Mouse (Mus musculus) layer of hippocampus, postnatal 36 days (tissue): ENCODE measurements around the gene Rai1. TPM values are rescaled to one million over a fixed set of nuclear protein-coding genes. Genes with fewer than 3 reads are reported as not detected.

Experiments used
- DNase-seq, 2 experiments: peaks; one replicate each; pipeline ENCODE4 v3.0.0; 2022
- microRNA-seq, 2 experiments: library from miRNA; unstranded; fragments of <30 nt; microRNA quantifications; one replicate each; pipeline ENCODE4 v1.2.0; 2021
- total RNA-seq, 2 experiments: library from RNA; stranded (reverse); gene quantifications; 2 replicates each; pipeline ENCODE4 v1.2.3; 2021

Gene Rai1
- total RNA-seq, 2 experiments from 2014 or later: 67.9 to 76.3 TPM

GRCm38 (mm10) chr11:60221425-60221824 lies 116.6 kb downstream of the Rai1 start:
- DNase-seq: no peak

- no peak for DNase-seq
Measured at GRCm38 (mm10) chr11:60222085-60222468, 117.3 kb downstream of the Rai1 start.

GRCm38 (mm10) chr11:60222469-60223236 lies 117.8 kb downstream of the Rai1 start, which contains the start of gene Srebf1:
TSS of gene Srebf1 (minus strand) at chr11:60222581.
- peak; percentile 67 to 68 for DNase-seq

GRCm38 (mm10) chr11:60224676-60225075 lies 119.9 kb downstream of the Rai1 start:
- no peak for DNase-seq

- DNase-seq: no peak
Measured at GRCm38 (mm10) chr11:60225874-60226273, 121.1 kb downstream of the Rai1 start.

GRCm38 (mm10) chr11:60228525-60228924 lies 123.7 kb downstream of the Rai1 start:
- no peak for DNase-seq

- no peak for DNase-seq
Measured at GRCm38 (mm10) chr11:60229821-60230220, 125.0 kb downstream of the Rai1 start.

- no peak for DNase-seq
Measured at GRCm38 (mm10) chr11:60230512-60230911, 125.7 kb downstream of the Rai1 start.

- no peak for DNase-seq
Measured at GRCm38 (mm10) chr11:60231326-60231725, 126.5 kb downstream of the Rai1 start.

GRCm38 (mm10) chr11:60231951-60232350 lies 127.1 kb downstream of the Rai1 start:
- DNase-seq: no peak

- no peak for DNase-seq
Measured at GRCm38 (mm10) chr11:60232441-60233058, 127.7 kb downstream of the Rai1 start.

GRCm38 (mm10) chr11:60233235-60233634 lies 128.4 kb downstream of the Rai1 start:
- peak in 1 of 2 experiments; percentile 37 for DNase-seq

GRCm38 (mm10) chr11:60235351-60235750 lies 130.5 kb downstream of the Rai1 start:
- DNase-seq: no peak

- no peak for DNase-seq
Measured at GRCm38 (mm10) chr11:60240509-60240908, 135.7 kb downstream of the Rai1 start.

GRCm38 (mm10) chr11:60244503-60245143 lies 139.8 kb downstream of the Rai1 start:
- no peak for DNase-seq

- no peak for DNase-seq
Measured at GRCm38 (mm10) chr11:60246077-60246476, 141.3 kb downstream of the Rai1 start.

- DNase-seq: no peak
Measured at GRCm38 (mm10) chr11:60247753-60248550, 143.1 kb downstream of the Rai1 start.

Small RNA genes lying within 50 kb of the gene (microRNA-seq; reads per million reads assigned to microRNA genes)
- gene Mir6921: 0 reads per million in 2 experiments
- 0.30 to 0.63 reads per million in 2 experiments for gene Mir6922

Other genes with a start within 250 kb of the Rai1 start
- gene Med9, start 156.8 kb upstream of the Rai1 start, total RNA-seq: 10 to 100 TPM; 34.9 to 37.6 TPM
- 10 to 100 TPM; 54.0 to 63.0 TPM for gene Rasd1, start 140.1 kb upstream of the Rai1 start, total RNA-seq
- gene Pemt, start 58.5 kb upstream of the Rai1 start, total RNA-seq: 1 to 10 TPM; 4.6 to 5.6 TPM
- 10 to 100 TPM; 47.1 to 56.2 TPM for gene Srebf1, start 117.6 kb downstream of the Rai1 start, total RNA-seq
- 100 to 1,000 TPM; 170 to 180 TPM for gene Tom1l2, start 247.9 kb downstream of the Rai1 start, total RNA-seq
- gene Drc3, start 248.3 kb downstream of the Rai1 start, total RNA-seq: 1 to 10 TPM; 6.7 to 7.6 TPM